Mouse (Mus musculus) kidney, adult 2 months (tissue): ENCODE measurements at regions not wholly inside any gene's neighbourhood (a gene's known extent, or its start where the extent isn't known, plus 50 kb on each side); places are given as distances from the start of the nearest gene placed in this dataset.

Experiments
- CTCF ChIP-seq: fragments of 200-500 bp; conservative IDR thresholded peaks from 2 replicates; pipeline ENCODE4 v1.5.1; 2011; ENCODE audit warnings: low read depth, mild to moderate bottlenecking, control low read depth, low read length, moderate library complexity, mixed read lengths; ENCODE audit not compliant: insufficient read depth, insufficient read length
- POLR2A ChIP-seq: fragments of 200-500 bp; IDR thresholded peaks from one replicate; pipeline ENCODE4 v1.6.1; 2011; ENCODE audit warnings: low read depth, low read length, control low read depth

DNA sequence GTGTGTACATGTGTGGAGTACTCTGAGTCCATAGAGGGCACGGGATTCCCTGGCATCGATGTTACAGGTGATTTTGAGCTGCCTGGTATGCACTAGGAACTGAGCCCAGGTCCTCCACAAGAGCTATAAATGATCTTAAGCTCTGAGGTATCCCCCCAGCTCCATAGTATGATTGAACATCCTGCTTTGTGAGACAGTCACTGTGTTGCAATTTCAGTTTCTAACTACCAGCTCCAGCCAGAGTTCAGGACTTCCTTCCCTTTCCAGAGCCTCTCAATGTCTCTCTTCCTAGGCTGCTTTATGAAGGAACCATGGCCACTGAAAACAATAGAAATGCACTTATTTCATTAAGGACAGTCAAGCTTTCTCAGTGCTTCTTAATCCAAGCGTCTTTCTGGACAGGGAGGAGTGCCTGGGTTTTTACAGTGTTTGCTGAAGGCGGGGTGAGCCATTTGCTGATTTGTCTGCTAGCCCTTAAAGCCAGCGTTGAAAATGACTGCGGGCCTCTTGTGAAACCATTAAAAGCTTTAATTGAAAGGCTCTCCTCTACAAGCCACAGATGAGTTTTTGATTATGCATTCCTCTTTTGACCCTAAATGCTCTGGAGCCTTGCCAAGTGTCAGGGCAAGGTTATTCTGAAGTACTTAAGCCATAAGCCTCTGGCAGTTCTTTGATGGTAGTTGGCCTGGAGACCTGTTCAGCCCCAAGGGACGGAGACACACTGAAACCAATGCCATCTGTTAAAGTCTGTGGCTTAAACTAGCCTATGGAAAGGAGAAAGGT, 155.1 kb upstream of the Pfn2 start:
- TF ChIP-seq CTCF = no peak
- TF ChIP-seq POLR2A = no peak
